Mouse (Mus musculus): ENCODE data around the gene Agap2. TPM values are rescaled to one million over a fixed set of nuclear protein-coding genes. Genes with fewer than 3 reads are reported as not detected.
A peak's percentile ranks its signal among the peaks of the same experiment; 100 is the strongest.

Agap2 gene
- total and polyA plus RNA-seq, 2 experiments = 0.28 to 0.55 TPM

GRCm38 (mm10) chr10:127055406-127055805 lies 19.7 kb upstream of the Agap2 start:
- Histone ChIP-seq H3K27ac (replicated peaks; ENCODE audit: insufficient read depth, low read depth, low read length) (no peak overlapping the region), H3K79me2 (ENCODE audit: control insufficient read depth, insufficient read depth, low read length) (no peaks in the 10 kb centered on the region), H3K4me1 (ENCODE audit: control insufficient read depth, insufficient read depth, low read length) (no peaks in the 10 kb centered on the region), H3K9ac (ENCODE audit: low read depth, low read length) (no peak overlapping the region), H3K4me3 (ENCODE audit: insufficient read depth, low read depth, low read length) (no peak overlapping the region), H3K27me3 (ENCODE audit: control insufficient read depth, insufficient read depth, low read length) (peaks cover 2% of the 10 kb centered on the region; the same call in 1 of the 2 replicates), H3K36me3 (ENCODE audit: control insufficient read depth, insufficient read depth, low read length) (no peaks in the 10 kb centered on the region)
- DNase-seq (ENCODE audit: extremely low read depth, low read depth, low spot score) = no peak
- no peak for TF ChIP-seq POLR2A (IDR thresholded peaks at IDR 0.05; ENCODE audit: extremely low read depth, insufficient read depth, low read length)
- no peak for TF ChIP-seq CTCF (IDR thresholded peaks at IDR 0.05; ENCODE audit: low read depth, low read length)
- 88% methylated on average over 8 of the region's 8 CpGs for WGBS

- no peak overlapping the region for H3K4me3 ChIP-seq (ENCODE audit: insufficient read depth, low read depth, low read length)
- WGBS = 91% methylated on average over 20 of the region's 20 CpGs
- DNase-seq (ENCODE audit: extremely low read depth, low read depth, low spot score) = no peak
- no peak overlapping the region for H3K27ac ChIP-seq (replicated peaks; ENCODE audit: insufficient read depth, low read depth, low read length)
- no peak for TF ChIP-seq POLR2A (IDR thresholded peaks at IDR 0.05; ENCODE audit: extremely low read depth, insufficient read depth, low read length)
- TF ChIP-seq CTCF (IDR thresholded peaks at IDR 0.05; ENCODE audit: low read depth, low read length) = no peak
- H3K4me1 ChIP-seq (ENCODE audit: control insufficient read depth, insufficient read depth, low read length) = no peaks in the 10 kb centered on the region
- no peaks in the 10 kb centered on the region for H3K79me2 ChIP-seq (ENCODE audit: control insufficient read depth, insufficient read depth, low read length)
- H3K36me3 ChIP-seq (ENCODE audit: control insufficient read depth, insufficient read depth, low read length) = no peaks in the 10 kb centered on the region
- H3K27me3 ChIP-seq (ENCODE audit: control insufficient read depth, insufficient read depth, low read length) = peaks cover 2% of the 10 kb centered on the region; the same call in 1 of the 2 replicates
- H3K9ac ChIP-seq (ENCODE audit: low read depth, low read length) = no peak overlapping the region
These were observed 18.6 kb upstream of the Agap2 start for GRCm38 (mm10) chr10:127056490-127056889.

GRCm38 (mm10) chr10:127058161-127058560 lies 16.9 kb upstream of the Agap2 start:
- no peak for DNase-seq (ENCODE audit: extremely low read depth, low read depth, low spot score)
- Histone ChIP-seq H3K9ac (ENCODE audit: low read depth, low read length) (no peak overlapping the region), H3K79me2 (ENCODE audit: control insufficient read depth, insufficient read depth, low read length) (no peaks in the 10 kb centered on the region), H3K27me3 (ENCODE audit: control insufficient read depth, insufficient read depth, low read length) (peaks cover 2% of the 10 kb centered on the region; the same call in 1 of the 2 replicates), H3K27ac (replicated peaks; ENCODE audit: insufficient read depth, low read depth, low read length) (no peak overlapping the region), H3K4me3 (ENCODE audit: insufficient read depth, low read depth, low read length) (no peak overlapping the region), H3K4me1 (ENCODE audit: control insufficient read depth, insufficient read depth, low read length) (no peaks in the 10 kb centered on the region), H3K36me3 (ENCODE audit: control insufficient read depth, insufficient read depth, low read length) (no peaks in the 10 kb centered on the region)
- WGBS = 11% methylated on average over 9 of the region's 9 CpGs
- TF ChIP-seq CTCF (IDR thresholded peaks at IDR 0.05; ENCODE audit: low read depth, low read length) (peak; percentile 93), POLR2A (IDR thresholded peaks at IDR 0.05; ENCODE audit: extremely low read depth, insufficient read depth, low read length) (no peak)

- H3K27ac ChIP-seq (replicated peaks; ENCODE audit: insufficient read depth, low read depth, low read length) = no peak overlapping the region
- no peaks in the 10 kb centered on the region; the same call in 1 of the 2 replicates for H3K79me2 ChIP-seq (ENCODE audit: control insufficient read depth, insufficient read depth, low read length)
- no peaks in the 10 kb centered on the region for H3K36me3 ChIP-seq (ENCODE audit: control insufficient read depth, insufficient read depth, low read length)
- WGBS = 11% methylated on average over 8 of the region's 8 CpGs
- TF ChIP-seq POLR2A (IDR thresholded peaks at IDR 0.05; ENCODE audit: extremely low read depth, insufficient read depth, low read length) (no peak), CTCF (IDR thresholded peaks at IDR 0.05; ENCODE audit: low read depth, low read length) (no peak)
- H3K4me1 ChIP-seq (ENCODE audit: control insufficient read depth, insufficient read depth, low read length) = no peaks in the 10 kb centered on the region
- no peak for DNase-seq (ENCODE audit: extremely low read depth, low read depth, low spot score)
- peaks cover 2% of the 10 kb centered on the region; the same call in 1 of the 2 replicates for H3K27me3 ChIP-seq (ENCODE audit: control insufficient read depth, insufficient read depth, low read length)
- H3K9ac ChIP-seq (ENCODE audit: low read depth, low read length) = no peak overlapping the region
- H3K4me3 ChIP-seq (ENCODE audit: insufficient read depth, low read depth, low read length) = no peak overlapping the region
These were observed 16.4 kb upstream of the Agap2 start for GRCm38 (mm10) chr10:127058708-127059107.

- 3% methylated on average over 79 of the region's 92 CpGs for WGBS
- H3K79me2 ChIP-seq (ENCODE audit: control insufficient read depth, insufficient read depth, low read length) = peaks cover 3% of the 10 kb centered on the region; the same call in 1 of the 2 replicates
- peaks cover 2% of the 10 kb centered on the region; the same call in 1 of the 2 replicates for H3K27me3 ChIP-seq (ENCODE audit: control insufficient read depth, insufficient read depth, low read length)
- DNase-seq (ENCODE audit: extremely low read depth, low read depth, low spot score) = no peak
- H3K9ac ChIP-seq (ENCODE audit: low read depth, low read length) = peak overlapping the region; percentile 67
- TF ChIP-seq CTCF (IDR thresholded peaks at IDR 0.05; ENCODE audit: low read depth, low read length) (no peak), POLR2A (IDR thresholded peaks at IDR 0.05; ENCODE audit: extremely low read depth, insufficient read depth, low read length) (no peak)
- H3K4me3 ChIP-seq (ENCODE audit: insufficient read depth, low read depth, low read length) = peak overlapping the region; percentile 68
- peaks cover 3% of the 10 kb centered on the region; the same call in 1 of the 2 replicates for H3K4me1 ChIP-seq (ENCODE audit: control insufficient read depth, insufficient read depth, low read length)
- H3K27ac ChIP-seq (replicated peaks; ENCODE audit: insufficient read depth, low read depth, low read length) = no peak overlapping the region
- H3K36me3 ChIP-seq (ENCODE audit: control insufficient read depth, insufficient read depth, low read length) = no peaks in the 10 kb centered on the region
These were observed 15.7 kb upstream of the Agap2 start for GRCm38 (mm10) chr10:127059174-127059967.
